Mouse (Mus musculus): ENCODE data around the gene Abi3bp.

DNA sequence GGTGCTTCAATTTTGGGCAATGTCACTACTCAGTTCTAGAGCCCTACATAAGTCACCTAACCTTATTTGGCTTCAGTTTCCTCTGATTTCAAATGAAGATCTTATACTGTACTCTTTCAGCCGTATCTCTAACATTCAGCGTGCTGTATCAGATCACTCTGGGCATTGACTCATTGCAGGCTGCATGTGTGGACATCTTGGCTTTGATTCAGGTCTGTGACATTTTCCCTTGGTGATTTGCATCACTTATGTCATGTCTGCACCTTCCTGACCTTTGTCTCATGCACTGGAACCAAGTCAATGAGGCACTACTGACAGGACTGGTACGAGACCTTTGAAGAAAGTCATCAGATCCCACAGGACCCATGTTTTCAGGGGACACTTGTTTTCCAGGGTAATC, 24.5 kb downstream of the Abi3bp start:
- TF ChIP-seq POLR2A (IDR thresholded peaks at IDR 0.05; ENCODE audit: extremely low read depth, insufficient read depth, low read length) (no peak), CTCF (IDR thresholded peaks at IDR 0.05; ENCODE audit: extremely low read depth, insufficient read depth, low read length) (no peak)
